Mouse (Mus musculus) kidney, adult 10 weeks (tissue): ENCODE data around the gene Lrrn1. TPM values are rescaled to one million over a fixed set of nuclear protein-coding genes. Genes with fewer than 3 reads are reported as not detected.

ENCODE experiments used
- polyA plus RNA-seq: library from polyadenylated mRNA; stranded (reverse); fragments of 350-450 nt; fragmentation: Illumina TruSeq; extraction: RNeasy Lipid Tissue Mini Kit (QIAGEN cat#74804); gene quantifications from one replicate; pipeline ENCODE4 v1.2.3, GENCODE M21; 2014; ENCODE audit warnings: low read depth, low replicate concordance

Gene Lrrn1
- 8.6 TPM for polyA plus RNA-seq

DNA sequence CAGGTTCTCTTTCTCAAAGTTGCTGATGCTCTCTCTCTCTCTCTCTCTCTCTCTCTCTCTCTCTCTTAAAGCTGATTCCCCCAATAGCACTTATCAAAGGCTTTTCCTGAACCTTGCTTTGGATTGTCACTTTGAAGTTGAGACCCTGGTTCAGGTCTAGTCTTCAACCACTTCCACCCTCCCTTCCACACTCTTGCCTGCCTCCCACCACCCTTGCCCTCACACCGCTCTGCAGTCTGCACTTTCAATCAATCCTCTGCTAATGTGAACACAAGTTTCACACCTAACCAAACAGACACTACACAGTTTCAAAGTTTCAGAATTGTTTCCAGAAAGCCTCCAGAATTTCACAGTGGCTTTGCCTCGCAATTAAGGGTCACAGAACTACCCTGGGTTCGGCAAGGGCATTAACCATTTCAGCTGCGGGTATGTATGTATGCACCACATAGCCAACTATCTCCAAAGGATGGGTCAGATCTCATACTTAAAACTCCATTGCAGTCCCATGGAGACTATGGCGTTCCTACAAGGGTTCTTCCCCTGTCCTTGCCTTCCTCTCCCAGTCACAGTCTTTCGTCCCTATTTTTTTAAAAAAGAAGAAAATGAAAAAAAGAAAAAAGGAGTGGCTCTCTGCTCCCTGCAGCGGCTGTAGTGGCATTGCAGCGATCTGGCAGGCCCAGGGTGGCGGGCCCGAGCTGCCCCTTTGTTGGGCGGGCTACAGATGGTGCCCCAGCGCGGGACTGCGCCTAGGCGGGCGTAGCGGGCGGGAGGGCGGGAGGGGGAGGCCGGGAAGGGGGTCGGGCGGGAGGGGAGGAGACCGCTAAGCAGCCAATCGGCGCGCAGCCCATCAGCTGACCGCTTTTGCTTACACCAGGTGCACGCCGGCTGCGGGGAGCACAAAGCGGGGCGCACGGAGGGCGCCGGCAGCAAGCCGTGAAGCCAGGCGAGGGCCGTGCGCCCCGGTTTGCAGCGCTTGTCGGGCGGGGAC lies at the start of gene Lrrn1:
Lrrn1 (plus strand) TSS at position 892 of the 988 bp plus-strand sequence.

